Mouse (Mus musculus) thymus, postnatal 4 days (tissue): Measurements from ENCODE around the gene Astn1.

Source experiments
- DNase-seq: peaks from one replicate; pipeline ENCODE4 v3.0.0; 2021

Astn1 gene

DNA sequence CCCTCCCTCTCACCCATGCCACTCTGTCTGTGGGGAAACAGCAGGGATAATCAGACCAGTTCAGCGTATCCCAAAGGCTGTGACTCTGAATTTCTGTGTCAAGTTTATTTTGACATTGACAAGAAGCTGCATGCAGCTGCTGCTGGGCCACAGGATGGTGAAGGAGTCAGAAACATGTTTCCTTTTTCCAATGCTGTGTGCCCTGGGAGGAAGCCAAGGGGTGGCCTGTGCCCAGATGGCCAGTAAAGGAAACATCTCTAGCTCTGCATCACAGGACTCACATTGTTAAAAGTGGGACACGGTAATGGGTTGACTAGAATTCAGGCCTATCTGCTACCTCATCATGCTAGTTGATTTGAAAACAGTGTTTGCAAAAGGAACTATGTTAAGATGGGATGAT lies 279.2 kb downstream of the Astn1 start:
- no peak for DNase-seq

DNA sequence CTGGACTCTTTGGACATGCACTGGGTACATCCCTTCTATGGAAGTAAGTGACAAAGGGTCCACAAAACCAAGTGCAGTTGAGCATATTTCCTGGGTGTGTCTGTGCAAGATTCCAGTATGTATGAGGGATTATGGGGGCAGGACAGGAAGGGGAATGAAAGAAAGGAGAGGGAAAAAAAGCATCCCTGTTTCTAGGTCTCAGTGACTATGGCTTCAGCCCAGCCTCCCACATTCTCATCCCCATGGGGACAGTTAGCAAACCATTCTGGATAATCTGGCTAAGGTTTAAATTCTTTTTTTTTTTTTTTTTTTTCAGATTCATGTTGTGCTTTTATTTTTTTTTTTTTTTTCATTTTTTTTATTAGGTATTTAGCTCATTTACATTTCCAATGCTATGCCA lies 280.2 kb downstream of the Astn1 start:
- DNase-seq: no peak

- no peak for DNase-seq
Measured at GRCm38 (mm10) chr1:158652799-158653198, 290.7 kb downstream of the Astn1 start.

- DNase-seq: peak; percentile 8
Measured at GRCm38 (mm10) chr1:158653808-158654520, 291.9 kb downstream of the Astn1 start.

DNA sequence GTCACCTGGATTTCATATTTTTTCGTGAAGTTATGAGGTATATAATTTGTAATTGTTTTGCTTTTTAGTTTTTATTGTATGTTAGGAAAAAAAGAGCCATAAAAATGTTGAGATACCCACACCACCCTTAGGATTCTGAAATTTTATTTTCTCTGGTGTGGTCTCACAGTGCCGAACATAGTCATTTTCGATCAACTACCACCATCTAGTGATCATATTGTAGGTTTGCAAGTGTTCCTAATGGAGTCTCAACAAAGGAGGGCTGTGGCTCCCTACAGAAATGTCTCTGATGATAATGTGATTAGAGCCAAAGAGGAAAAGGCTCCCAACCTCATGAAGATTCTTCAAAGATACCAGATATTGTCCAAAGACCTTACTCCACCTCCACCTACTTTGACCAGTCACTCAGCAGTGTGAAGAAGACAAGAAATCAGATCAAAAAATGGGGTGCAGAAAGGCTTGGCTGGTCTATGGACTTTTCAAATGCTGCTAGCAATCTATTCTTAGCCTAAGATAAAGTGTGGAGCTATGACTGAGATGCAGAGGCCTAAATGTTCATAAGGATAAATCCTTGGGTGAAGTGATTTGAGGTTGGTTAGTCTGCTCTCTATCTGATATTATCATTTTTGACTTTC lies 292.6 kb downstream of the Astn1 start:
- no peak for DNase-seq

- no peak for DNase-seq
Measured at GRCm38 (mm10) chr1:158656986-158657385, 294.9 kb downstream of the Astn1 start.

DNA sequence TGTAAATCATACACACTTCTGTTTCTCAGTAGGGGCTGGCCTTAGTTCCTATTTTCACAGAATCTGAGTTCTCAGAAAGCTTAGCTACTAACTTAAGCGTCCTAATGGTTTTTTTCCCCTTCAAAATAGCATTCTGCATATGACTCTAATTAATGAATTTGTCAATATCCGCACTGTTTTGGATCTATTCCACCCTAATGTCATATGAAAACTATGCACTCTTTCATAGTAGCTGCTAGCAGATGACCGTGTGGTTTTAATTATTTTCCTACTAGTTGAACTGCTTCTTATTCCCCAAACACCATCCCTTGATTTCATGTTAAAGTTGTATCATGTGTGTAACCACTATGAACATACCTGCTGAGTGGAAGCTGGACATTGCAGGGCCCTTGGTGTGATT lies 303.9 kb downstream of the Astn1 start:
- no peak for DNase-seq

DNA sequence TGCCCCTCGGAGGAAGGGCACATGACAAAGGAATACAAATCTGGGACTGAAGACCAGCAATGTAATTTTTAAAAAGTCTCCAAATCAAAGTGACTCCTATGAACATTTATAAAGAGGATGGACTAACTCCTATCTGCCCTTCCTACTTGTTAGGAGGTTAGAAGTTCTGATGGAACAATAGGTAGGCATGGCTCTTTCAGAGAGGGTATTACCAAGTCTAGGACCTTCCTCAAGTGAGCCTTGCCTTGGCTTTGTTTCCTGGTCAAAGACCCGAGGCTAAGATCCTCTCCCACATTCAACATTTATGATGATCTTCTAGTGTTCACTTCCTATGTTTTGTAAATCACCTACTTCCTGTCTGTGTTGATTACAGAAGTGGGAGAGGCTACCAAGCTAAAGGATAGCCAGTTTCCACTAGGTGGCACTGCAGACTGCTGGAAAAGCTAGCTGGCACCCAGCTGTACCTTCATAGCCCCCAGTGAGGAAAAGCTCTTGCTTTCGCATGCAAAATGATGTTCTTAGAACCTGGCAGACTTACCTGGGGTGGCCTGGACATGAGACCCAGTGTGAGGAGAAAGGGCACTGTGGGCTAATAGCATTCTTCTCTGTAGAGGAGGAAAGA lies 308.0 kb downstream of the Astn1 start:
- peak; percentile 61 for DNase-seq

GRCm38 (mm10) chr1:158687726-158688125 lies 325.7 kb downstream of the Astn1 start:
- DNase-seq: no peak

- DNase-seq: no peak
Measured at GRCm38 (mm10) chr1:158697423-158697822, 335.4 kb downstream of the Astn1 start.

DNA sequence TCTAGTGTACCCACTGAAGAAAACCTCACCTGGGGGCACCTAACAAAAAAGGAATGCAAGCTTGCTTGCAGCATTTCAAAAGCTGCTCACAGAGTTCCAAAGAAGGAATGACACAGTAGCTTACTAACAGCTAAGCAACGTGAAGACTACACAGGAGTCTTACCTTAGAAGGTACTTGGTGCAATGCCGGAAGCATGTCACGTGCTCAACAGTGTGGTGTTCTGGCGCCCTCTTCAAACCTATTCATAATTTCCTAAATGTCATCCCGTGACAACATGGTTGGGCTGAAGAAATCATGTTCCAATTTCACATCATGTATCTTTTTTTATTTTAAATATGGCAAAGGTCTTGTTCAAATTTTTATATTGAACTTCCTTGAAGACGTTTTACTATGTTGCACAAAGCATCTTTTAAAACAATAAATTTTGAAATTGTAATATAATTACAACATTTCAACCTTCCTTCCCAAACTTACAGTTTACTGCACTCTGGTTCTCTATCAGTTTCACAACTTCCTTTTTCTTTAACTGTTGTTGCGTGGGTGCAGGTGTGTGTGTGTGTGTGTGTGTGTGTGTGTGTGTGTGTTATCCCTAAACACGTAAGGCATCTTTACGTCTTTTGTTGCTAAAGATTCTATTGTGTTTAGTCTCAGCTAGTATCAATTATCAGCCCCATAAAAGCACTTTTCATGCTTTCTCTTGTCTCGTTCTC lies 335.9 kb downstream of the Astn1 start:
- DNase-seq: no peak

DNA sequence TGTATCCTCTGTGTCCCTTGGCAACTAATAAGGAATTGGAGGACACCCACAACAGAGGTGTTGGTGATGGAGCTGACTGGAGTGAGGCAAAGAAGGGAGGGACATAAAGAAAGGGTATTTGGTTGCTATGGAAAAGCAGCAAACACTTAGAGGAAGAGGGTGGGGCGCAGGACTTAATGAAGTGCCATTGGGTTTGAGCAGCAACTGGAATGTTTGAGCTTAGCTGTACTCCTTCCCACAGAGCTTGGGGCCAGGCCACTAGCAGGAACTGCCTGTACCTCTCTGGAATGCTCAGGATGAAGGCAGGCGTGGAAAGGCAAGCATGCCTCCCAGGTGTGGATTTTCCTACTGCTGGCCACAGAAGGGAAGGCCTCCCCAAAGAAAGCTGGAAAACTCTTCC lies 337.2 kb downstream of the Astn1 start:
- no peak for DNase-seq

DNA sequence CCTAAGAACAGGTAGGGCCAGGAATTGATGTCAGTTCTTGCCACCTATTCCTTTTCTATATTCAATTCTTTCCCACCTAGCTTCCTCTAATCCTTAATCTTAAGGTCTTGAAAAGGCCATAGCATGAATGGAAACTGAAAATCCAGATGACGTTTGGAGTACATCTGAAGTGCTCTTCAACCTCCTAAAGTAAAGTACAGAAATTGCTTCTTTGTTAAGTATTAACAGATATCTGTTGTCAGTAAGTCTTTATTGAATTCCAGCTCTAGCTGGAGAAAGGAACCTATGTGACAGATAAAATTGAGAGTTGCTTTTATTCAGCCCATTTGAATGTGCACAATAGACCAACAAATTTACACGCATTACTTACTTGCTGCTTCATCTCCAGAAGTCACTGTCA lies 338.1 kb downstream of the Astn1 start:
- no peak for DNase-seq

GRCm38 (mm10) chr1:158701336-158701735 lies 339.3 kb downstream of the Astn1 start:
- no peak for DNase-seq

- no peak for DNase-seq
Measured at GRCm38 (mm10) chr1:158713301-158714095, 351.4 kb downstream of the Astn1 start.

DNA sequence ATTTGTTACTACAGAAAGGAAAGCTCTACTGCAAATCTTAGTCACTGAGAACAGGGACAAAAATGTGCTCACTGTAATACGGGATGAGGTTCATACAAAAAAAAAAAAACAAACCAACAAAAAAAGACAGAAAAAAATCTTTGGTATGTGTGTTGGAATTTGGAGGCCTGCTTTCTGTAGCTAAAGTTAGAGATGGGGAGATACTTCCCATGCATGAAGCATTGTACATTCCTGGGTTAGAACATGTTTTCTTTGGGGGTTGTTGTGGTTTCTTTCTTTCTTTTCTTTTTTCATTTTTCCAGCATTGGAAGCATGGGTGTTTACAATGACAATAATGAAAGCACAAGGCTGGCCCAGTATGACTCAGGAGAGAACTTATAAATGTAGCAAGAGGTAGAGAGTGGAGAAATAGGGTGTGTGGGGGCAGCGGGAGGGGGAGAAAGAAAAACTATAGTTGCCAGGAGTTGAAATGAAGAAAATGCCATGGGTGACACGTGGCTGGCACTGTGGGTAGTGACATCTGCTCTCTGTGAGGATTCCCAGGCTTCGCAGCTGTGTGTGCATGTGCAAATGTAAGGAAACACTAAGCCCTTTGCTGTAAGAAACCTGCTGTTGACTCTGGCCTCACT lies 370.9 kb downstream of the Astn1 start:
- no peak for DNase-seq

DNA sequence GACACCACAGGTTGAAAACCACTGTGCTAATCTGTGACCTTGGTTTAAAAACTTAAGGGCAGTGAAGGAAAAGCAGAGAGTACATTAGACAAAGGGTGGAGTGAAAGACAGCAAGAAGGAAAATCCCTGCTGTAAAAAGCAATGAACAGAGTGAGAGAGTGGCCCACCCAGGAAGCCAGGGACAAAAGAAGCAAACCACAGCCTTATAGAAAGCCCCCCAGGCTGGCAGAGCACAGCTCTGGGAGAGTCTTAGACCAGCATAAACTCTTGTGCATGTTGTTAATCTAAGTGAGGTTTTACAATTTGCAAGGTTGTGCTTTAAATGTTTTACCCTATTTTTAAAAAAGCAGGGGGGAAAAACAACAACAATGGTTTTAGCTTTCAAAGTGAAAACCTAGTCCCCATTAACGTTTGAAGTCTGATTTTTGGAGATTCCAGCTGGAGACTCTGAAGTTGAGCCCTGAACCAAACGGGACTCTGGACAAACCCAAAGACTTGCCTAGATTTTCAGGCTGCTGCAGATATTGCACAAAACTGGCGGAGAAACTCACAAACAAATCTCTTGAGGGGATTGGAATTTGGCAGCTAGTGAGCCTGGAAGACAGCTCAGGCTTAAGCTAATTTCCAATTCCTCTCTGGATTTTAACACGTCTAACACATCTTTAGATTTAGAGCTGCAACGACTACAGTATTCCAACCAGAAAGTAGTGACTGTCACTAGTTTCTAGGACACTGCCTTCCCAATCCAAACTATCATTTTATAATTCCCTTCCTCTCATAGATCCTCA lies 377.3 kb downstream of the Astn1 start:
- DNase-seq: no peak

DNA sequence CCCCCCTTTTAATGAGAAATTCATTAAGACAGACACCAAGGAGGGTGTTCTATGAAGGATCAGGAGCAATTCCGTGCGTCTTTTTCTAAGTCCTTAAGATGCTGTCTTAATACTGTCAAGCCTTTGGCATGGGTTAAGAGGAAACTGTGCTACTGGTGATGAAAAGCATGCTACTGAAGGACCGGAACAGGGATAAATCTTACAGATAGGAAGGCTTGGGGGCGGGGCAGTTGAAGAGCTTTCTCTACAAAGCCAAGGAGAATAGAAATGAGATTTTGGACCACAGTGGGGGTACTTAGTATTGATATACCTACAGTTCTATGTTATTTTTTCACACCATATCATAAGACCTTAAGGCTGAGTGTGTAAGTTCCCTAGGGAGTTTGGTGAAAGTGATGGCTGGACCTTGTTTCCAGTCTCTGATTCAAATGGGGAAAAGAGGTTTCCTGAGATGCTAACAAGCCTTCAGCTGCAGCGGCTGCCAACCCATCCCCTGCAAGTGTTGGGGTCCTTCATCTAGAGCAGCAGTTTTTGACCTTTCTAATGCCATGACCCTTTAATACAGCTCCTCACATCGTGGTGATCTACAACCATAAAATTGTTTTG lies 378.2 kb downstream of the Astn1 start:
- no peak for DNase-seq

DNA sequence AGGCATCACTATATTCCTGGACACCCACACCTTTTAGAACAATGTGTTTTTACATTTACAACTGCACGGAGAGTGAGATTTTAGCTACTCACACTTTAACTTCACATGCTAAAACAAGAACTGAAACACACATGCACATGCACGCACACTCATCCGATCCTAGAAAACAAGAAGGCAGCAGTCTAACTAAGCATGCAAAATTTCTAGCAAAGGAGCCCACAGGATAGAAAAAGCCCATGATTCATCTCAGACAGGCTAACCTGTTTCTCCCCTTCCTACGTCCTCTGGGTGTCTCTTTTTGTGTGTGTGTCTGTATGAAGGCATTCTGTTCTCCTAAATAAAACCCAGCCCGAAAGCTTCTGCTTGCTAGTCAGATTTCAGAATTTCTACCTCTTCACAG lies 378.9 kb downstream of the Astn1 start:
- no peak for DNase-seq
